Mouse (Mus musculus): ENCODE data around the gene Efcab8.

GRCm38 (mm10) chr2:153827171-153827830 lies 47.6 kb downstream of the Efcab8 start:
- TF ChIP-seq CTCF (conservative IDR thresholded peaks at IDR 0.05 in 1 of 2, IDR thresholded peaks at IDR 0.05 in 1 of 2; ENCODE audit: low read depth in 2 of 2, low read length in 2 of 2) (no peak), ZC3H11A (IDR thresholded peaks at IDR 0.05; ENCODE audit: low read depth, low read length) (no peak), POLR2A (IDR thresholded peaks at IDR 0.05; ENCODE audit: low read depth, low read length) (no peak), MAX (IDR thresholded peaks at IDR 0.05; ENCODE audit: low read length) (no peak), ZMIZ1 (IDR thresholded peaks at IDR 0.05; ENCODE audit: low read depth, low read length) (no peak)

All from CH12.LX (cell line).